Mouse (Mus musculus) heart, embryonic 12.5 days (tissue): ENCODE results near the gene S100a8. TPM values are rescaled to one million over a fixed set of nuclear protein-coding genes. Genes with fewer than 3 reads are reported as not detected.
A peak's percentile ranks its signal among the peaks of the same experiment; 100 is the strongest.

ENCODE experiments used
- ATAC-seq: fragments of 200-750 bp; cut with Nextera tagmentation; 2 replicates; pipeline ENCODE4 v1.8.0; 2017; ENCODE audit warnings: moderate TSS enrichment, moderate library complexity; ENCODE audit not compliant: insufficient number of reproducible peaks, low FRiP score
- H3K27ac ChIP-seq: fragments of 300-500 bp; sonication (generic); 2 replicates; pipeline ENCODE4 v1.5.1; 2016; ENCODE audit warnings: mild to moderate bottlenecking, moderate library complexity; ENCODE audit not compliant: poor library complexity, severe bottlenecking
- H3K27me3 ChIP-seq: fragments of 300-500 bp; sonication (generic); replicated peaks from 2 replicates; pipeline ENCODE4 v1.6.1; 2016; ENCODE audit warnings: mild to moderate bottlenecking, moderate library complexity
- H3K36me3 ChIP-seq: fragments of 300-500 bp; sonication (generic); 2 replicates; pipeline ENCODE4 v1.6.1; 2016; ENCODE audit warnings: mild to moderate bottlenecking, moderate library complexity
- H3K4me1 ChIP-seq: fragments of 300-500 bp; sonication (generic); replicated peaks from 2 replicates; pipeline ENCODE4 v1.6.1; 2016; ENCODE audit warnings: mild to moderate bottlenecking
- H3K4me2 ChIP-seq: fragments of 300-500 bp; sonication (generic); 2 replicates; pipeline ENCODE4 v1.6.1; 2016; ENCODE audit warnings: mild to moderate bottlenecking, moderate library complexity
- H3K4me3 ChIP-seq: fragments of 300-500 bp; sonication (generic); 2 replicates; pipeline ENCODE4 v1.5.1; 2016; ENCODE audit warnings: mild to moderate bottlenecking
- H3K9ac ChIP-seq: fragments of 300-500 bp; sonication (generic); 2 replicates; pipeline ENCODE4 v1.6.1; 2016; ENCODE audit warnings: mild to moderate bottlenecking, moderate library complexity
- H3K9me3 ChIP-seq: fragments of 300-500 bp; sonication (generic); replicated peaks from 2 replicates; pipeline ENCODE4 v1.6.1; 2016; ENCODE audit warnings: mild to moderate bottlenecking, moderate library complexity
- WGBS: fragments of 180-500 bp; shearing (Covaris S2); methylation state at CpG from one replicate; pipeline ENCODE4 v1.1.7; 2016; 5-methylcytosine and 5-hydroxymethylcytosine counted together
- polyA plus RNA-seq: library from polyadenylated mRNA; unstranded; fragments of >200 nt; fragmentation: Nextera tagmentation; extraction: Ambion mirVana; gene quantifications from 2 replicates; pipeline ENCODE4 v1.2.1, GENCODE M21; 2016

Gene S100a8
- polyA plus RNA-seq, 1 experiment from 2014 or later = 4.5 TPM

GRCm38 (mm10) chr3:90640981-90641380, 27.8 kb upstream of the S100a8 start:
- no peaks in the 10 kb centered on the region for H3K36me3 ChIP-seq
- H3K4me2 ChIP-seq = no peak overlapping the region
- no peak for ATAC-seq
- no peak overlapping the region for H3K27ac ChIP-seq
- 73% methylated on average over 7 of the region's 7 CpGs for WGBS
- no peaks in the 10 kb centered on the region for H3K27me3 ChIP-seq
- no peak overlapping the region for H3K4me3 ChIP-seq
- no peaks in the 10 kb centered on the region for H3K4me1 ChIP-seq
- no peak overlapping the region for H3K9ac ChIP-seq
- H3K9me3 ChIP-seq = no peaks in the 10 kb centered on the region

- Histone ChIP-seq H3K27me3 (no peaks in the 10 kb centered on the region), H3K4me3 (no peak overlapping the region), H3K9ac (no peak overlapping the region), H3K4me2 (no peak overlapping the region), H3K9me3 (no peaks in the 10 kb centered on the region), H3K27ac (no peak overlapping the region), H3K4me1 (no peaks in the 10 kb centered on the region), H3K36me3 (no peaks in the 10 kb centered on the region)
- ATAC-seq = no peak
- 52% methylated on average over 3 of the region's 3 CpGs for WGBS
Measured at GRCm38 (mm10) chr3:90644220-90644619, 24.6 kb upstream of the S100a8 start.

GRCm38 (mm10) chr3:90647291-90647690, 21.5 kb upstream of the S100a8 start:
- H3K36me3 ChIP-seq = no peaks in the 10 kb centered on the region
- no peak overlapping the region for H3K4me2 ChIP-seq
- H3K27ac ChIP-seq = no peak overlapping the region
- ATAC-seq = no peak
- no peaks in the 10 kb centered on the region for H3K9me3 ChIP-seq
- no peak overlapping the region for H3K4me3 ChIP-seq
- no peaks in the 10 kb centered on the region for H3K4me1 ChIP-seq
- H3K9ac ChIP-seq = no peak overlapping the region
- no peaks in the 10 kb centered on the region for H3K27me3 ChIP-seq
- 53% methylated on average over 1 of the region's 1 CpGs for WGBS

- H3K9ac ChIP-seq = no peak overlapping the region
- no peak overlapping the region for H3K27ac ChIP-seq
- H3K4me3 ChIP-seq = no peak overlapping the region
- H3K27me3 ChIP-seq = peaks cover 5% of the 10 kb centered on the region; the same call in 1 of the 2 replicates
- no peak overlapping the region for H3K4me2 ChIP-seq
- no peaks in the 10 kb centered on the region for H3K4me1 ChIP-seq
- H3K36me3 ChIP-seq = no peaks in the 10 kb centered on the region
- no peaks in the 10 kb centered on the region for H3K9me3 ChIP-seq
- no peak for ATAC-seq
Measured at GRCm38 (mm10) chr3:90648981-90649380, 19.8 kb upstream of the S100a8 start.

GRCm38 (mm10) chr3:90649832-90650231, 18.9 kb upstream of the S100a8 start:
- WGBS = 80% methylated on average over 2 of the region's 2 CpGs
- ATAC-seq = no peak
- Histone ChIP-seq H3K27me3 (peaks cover 12% of the 10 kb centered on the region; the same call in 1 of the 2 replicates), H3K9ac (no peak overlapping the region), H3K27ac (no peak overlapping the region), H3K36me3 (no peaks in the 10 kb centered on the region), H3K4me2 (no peak overlapping the region), H3K4me3 (no peak overlapping the region), H3K4me1 (no peaks in the 10 kb centered on the region), H3K9me3 (no peaks in the 10 kb centered on the region)

GRCm38 (mm10) chr3:90652878-90653508, 15.8 kb upstream of the S100a8 start:
- 37% methylated on average over 5 of the region's 5 CpGs for WGBS
- H3K27me3 ChIP-seq = peaks cover 12% of the 10 kb centered on the region; the same call in 1 of the 2 replicates
- H3K4me1 ChIP-seq = no peaks in the 10 kb centered on the region
- no peaks in the 10 kb centered on the region for H3K9me3 ChIP-seq
- H3K4me2 ChIP-seq = no peak overlapping the region
- peak; percentile 57; the same call in 1 of the 2 replicates for ATAC-seq
- no peaks in the 10 kb centered on the region for H3K36me3 ChIP-seq
- no peak overlapping the region for H3K9ac ChIP-seq
- no peak overlapping the region for H3K4me3 ChIP-seq
- H3K27ac ChIP-seq = no peak overlapping the region

- no peak for ATAC-seq
- Histone ChIP-seq H3K9ac (no peak within 1 kb of the TSS), H3K9me3 (no peaks in the 10 kb centered on the region), H3K4me2 (no peak within 1 kb of the TSS), H3K36me3 (no peaks in the 10 kb centered on the region), H3K27ac (no peak within 1 kb of the TSS), H3K4me3 (no peak within 1 kb of the TSS), H3K4me1 (no peaks in the 10 kb centered on the region), H3K27me3 (peaks cover 12% of the 10 kb centered on the region; the same call in 1 of the 2 replicates)
Measured at GRCm38 (mm10) chr3:90653717-90654116, 15.1 kb upstream of the S100a8 start, which contains the start of gene S100a7a. Gene S100a7a (plus strand): TSS chr3:90654017.

GRCm38 (mm10) chr3:90657405-90657804, 11.4 kb upstream of the S100a8 start:
- ATAC-seq = no peak
- Histone ChIP-seq H3K4me3 (no peak overlapping the region), H3K4me1 (no peaks in the 10 kb centered on the region), H3K36me3 (no peaks in the 10 kb centered on the region), H3K9ac (no peak overlapping the region), H3K27me3 (peaks cover 12% of the 10 kb centered on the region; the same call in 1 of the 2 replicates), H3K4me2 (no peak overlapping the region), H3K27ac (no peak overlapping the region), H3K9me3 (no peaks in the 10 kb centered on the region)
- WGBS = 68% methylated on average over 4 of the region's 4 CpGs

- Histone ChIP-seq H3K4me3 (no peak overlapping the region), H3K4me1 (no peaks in the 10 kb centered on the region), H3K36me3 (no peaks in the 10 kb centered on the region), H3K27me3 (0 out of 2 replicates have a peak, but pooled peaks cover 3% of the 10 kb centered on the region), H3K4me2 (no peak overlapping the region), H3K9ac (no peak overlapping the region), H3K27ac (no peak overlapping the region), H3K9me3 (no peaks in the 10 kb centered on the region)
- no peak for ATAC-seq
Measured at GRCm38 (mm10) chr3:90659364-90660044, 9.3 kb upstream of the S100a8 start.

DNA sequence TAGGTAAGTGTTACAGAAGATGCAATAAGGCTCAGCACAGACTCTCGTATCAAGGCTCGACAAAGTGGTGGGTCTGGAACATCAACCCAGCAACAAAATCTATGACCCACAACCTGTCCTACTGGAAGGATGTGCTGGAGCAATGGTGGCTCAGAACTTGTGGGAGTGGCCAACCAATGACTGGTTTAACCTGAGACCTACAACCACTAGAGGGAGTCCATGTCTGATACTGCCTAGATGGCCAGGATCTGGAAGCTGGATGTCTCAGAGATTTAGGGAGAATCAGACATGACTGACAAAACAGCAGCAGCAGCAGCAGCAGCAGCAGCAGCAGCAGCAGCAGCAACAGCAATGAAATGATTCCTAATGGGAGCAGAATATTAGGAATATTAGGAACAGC, 4.6 kb upstream of the S100a8 start:
- H3K4me1 ChIP-seq = no peaks in the 10 kb centered on the region
- H3K9ac ChIP-seq = no peak overlapping the region
- no peak overlapping the region for H3K27ac ChIP-seq
- no peak overlapping the region for H3K4me3 ChIP-seq
- ATAC-seq = no peak
- H3K9me3 ChIP-seq = no peaks in the 10 kb centered on the region
- WGBS = 65% methylated on average over 2 of the region's 2 CpGs
- no peak overlapping the region for H3K4me2 ChIP-seq
- no peaks in the 10 kb centered on the region for H3K36me3 ChIP-seq
- H3K27me3 ChIP-seq = 0 out of 2 replicates have a peak, but pooled peaks cover 3% of the 10 kb centered on the region

GRCm38 (mm10) chr3:90678656-90679055, 9.9 kb downstream of the S100a8 start:
- Histone ChIP-seq H3K27ac (no peak overlapping the region), H3K4me1 (no peaks in the 10 kb centered on the region), H3K4me2 (no peak overlapping the region), H3K9ac (no peak overlapping the region), H3K36me3 (no peaks in the 10 kb centered on the region), H3K4me3 (no peak overlapping the region), H3K27me3 (no peaks in the 10 kb centered on the region), H3K9me3 (no peaks in the 10 kb centered on the region)
- 53% methylated on average over 3 of the region's 3 CpGs for WGBS
- no peak for ATAC-seq
